Mouse (Mus musculus): Measurements from ENCODE around the gene Zranb1. TPM values are rescaled to one million over a fixed set of nuclear protein-coding genes. Genes with fewer than 3 reads are reported as not detected.

Gene Zranb1
- total and polyA plus RNA-seq, 3 experiments = 11.3 to 17.6 (median 11.6) TPM

- no peak overlapping the region for H3K4me3 ChIP-seq (replicated peaks in 1 of 3; ENCODE audit: low read depth in 2 of 3, low read length in 2 of 3, poor library complexity in 1 of 3)
- peaks cover 0 to 4% of the 10 kb centered on the region in 2 experiments; a peak in 2 of 4 replicates for H3K4me1 ChIP-seq (ENCODE audit: control insufficient read depth in 1 of 2, insufficient read depth in 2 of 2)
- H3K4me2 ChIP-seq (ENCODE audit: insufficient read depth, low read depth, poor library complexity, severe bottlenecking) = no peak overlapping the region
- dilution Hi-C loops (cut with MboI; ENCODE audit: extremely low pct_ligation_motif_present, extremely low pct_unique_long_range_greater_than_20kb, low sequenced_read_pairs) = no loop called here
- no peak overlapping the region for H3K9ac ChIP-seq (ENCODE audit: insufficient read depth, low read depth)
- H3K27me3 ChIP-seq (replicated peaks) = no peaks in the 10 kb centered on the region
- DNase-seq (ENCODE audit: extremely low read depth) = no peak
- H3K27ac ChIP-seq (ENCODE audit: insufficient read depth, low read depth) = no peak overlapping the region
- TF ChIP-seq SIN3A (IDR thresholded peaks at IDR 0.05; ENCODE audit: low read length) (no peak), MAZ (IDR thresholded peaks at IDR 0.05; ENCODE audit: low read depth, low read length) (no peak), CHD2 (IDR thresholded peaks at IDR 0.05; ENCODE audit: low read length) (no peak), GABPA (IDR thresholded peaks at IDR 0.05; ENCODE audit: insufficient replicate concordance, low read depth, low read length) (no peak), HCFC1 (IDR thresholded peaks at IDR 0.05; ENCODE audit: low read depth, low read length) (no peak), TCF12 (IDR thresholded peaks at IDR 0.05; ENCODE audit: low read depth, low read length) (no peak), POLR2AphosphoS2 (IDR thresholded peaks at IDR 0.05; ENCODE audit: low read depth, low read length) (no peak), SMC3 (IDR thresholded peaks at IDR 0.05; ENCODE audit: low read depth, low read length) (no peak), MAFK (IDR thresholded peaks at IDR 0.05; ENCODE audit: insufficient replicate concordance, low read length) (no peak), USF2 (conservative IDR thresholded peaks at IDR 0.05; ENCODE audit: low read depth, low read length) (no peak), NRF1 (IDR thresholded peaks at IDR 0.05; ENCODE audit: low read depth, low read length) (no peak), ZNF384 (IDR thresholded peaks at IDR 0.05; ENCODE audit: low read depth, low read length) (no peak), UBTF (IDR thresholded peaks at IDR 0.05; ENCODE audit: low read depth, low read length) (no peak), E2F4 (IDR thresholded peaks at IDR 0.05; ENCODE audit: insufficient replicate concordance, low read depth, low read length) (no peak)
- in situ Hi-C loops (cut with MboI; ENCODE audit: low pct_ligation_motif_present, low pct_unique_long_range_greater_than_20kb, low sequenced_read_pairs) = loop anchor here (10.0 kb wide), 1 partner anchor 58 kb away; the partner anchor contains the start of gene Zranb1
- H3K9me3 ChIP-seq (replicated peaks; ENCODE audit: low read length) = no peaks in the 10 kb centered on the region
- H3K36me3 ChIP-seq (replicated peaks in 1 of 2; ENCODE audit: control insufficient read depth in 1 of 2, insufficient read depth in 1 of 2, low read length in 1 of 2) = peaks cover 8 to 96% of the 10 kb centered on the region in 2 experiments
- H3K79me2 ChIP-seq (replicated peaks; ENCODE audit: control insufficient read depth, extremely low read depth, insufficient read depth, poor library complexity, severe bottlenecking) = no peaks in the 10 kb centered on the region
Measured at GRCm38 (mm10) chr7:132992967-132993615, 62.1 kb downstream of the Zranb1 start.

- H3K9me3 ChIP-seq (replicated peaks; ENCODE audit: low read length) = no peaks in the 10 kb centered on the region
- H3K27ac ChIP-seq (ENCODE audit: insufficient read depth, low read depth) = no peak overlapping the region
- in situ Hi-C loops (cut with MboI; ENCODE audit: low pct_ligation_motif_present, low pct_unique_long_range_greater_than_20kb, low sequenced_read_pairs) = loop anchor here (10.0 kb wide), 1 partner anchor 59 kb away; the partner anchor contains the start of gene Zranb1
- no peak for DNase-seq (ENCODE audit: extremely low read depth)
- peaks cover 12 to 97% of the 10 kb centered on the region in 2 experiments for H3K36me3 ChIP-seq (replicated peaks in 1 of 2; ENCODE audit: control insufficient read depth in 1 of 2, insufficient read depth in 1 of 2, low read length in 1 of 2)
- no peak overlapping the region for H3K4me2 ChIP-seq (ENCODE audit: insufficient read depth, low read depth, poor library complexity, severe bottlenecking)
- dilution Hi-C loops (cut with MboI; ENCODE audit: extremely low pct_ligation_motif_present, extremely low pct_unique_long_range_greater_than_20kb, low sequenced_read_pairs) = no loop called here
- no peak overlapping the region for H3K4me3 ChIP-seq (replicated peaks in 1 of 3; ENCODE audit: low read depth in 2 of 3, low read length in 2 of 3, poor library complexity in 1 of 3)
- no peak overlapping the region for H3K9ac ChIP-seq (ENCODE audit: insufficient read depth, low read depth)
- H3K79me2 ChIP-seq (replicated peaks; ENCODE audit: control insufficient read depth, extremely low read depth, insufficient read depth, poor library complexity, severe bottlenecking) = no peaks in the 10 kb centered on the region
- no peaks in the 10 kb centered on the region for H3K4me1 ChIP-seq (ENCODE audit: control insufficient read depth in 1 of 2, insufficient read depth in 2 of 2)
- no peaks in the 10 kb centered on the region for H3K27me3 ChIP-seq (replicated peaks)
- TF ChIP-seq POLR2A (IDR thresholded peaks at IDR 0.05; ENCODE audit: low read depth, low read length) (no peak), KAT2A (IDR thresholded peaks at IDR 0.05; ENCODE audit: insufficient replicate concordance, low read length) (no peak), USF1 (IDR thresholded peaks at IDR 0.05; ENCODE audit: low read depth, low read length) (no peak), PAX5 (IDR thresholded peaks at IDR 0.05; ENCODE audit: low read length) (no peak), CTCF (conservative IDR thresholded peaks at IDR 0.05 in 1 of 2, IDR thresholded peaks at IDR 0.05 in 1 of 2; ENCODE audit: low read depth in 2 of 2, low read length in 2 of 2) (peak in 1 of 2 experiments; percentile 39; a peak in 2 of 4 replicates), POLR2AphosphoS2 (IDR thresholded peaks at IDR 0.05; ENCODE audit: low read depth, low read length) (no peak)
Measured at GRCm38 (mm10) chr7:132994120-132994519, 63.2 kb downstream of the Zranb1 start.
